Mouse (Mus musculus) megakaryocyte progenitor cell, adult 5-6 weeks (primary cell): ENCODE data around the gene Slc38a2. TPM values are rescaled to one million over a fixed set of nuclear protein-coding genes. Genes with fewer than 3 reads are reported as not detected.
A peak's percentile ranks its signal among the peaks of the same experiment; 100 is the strongest.

Source experiments
- ATAC-seq: replicated peaks from 2 replicates; pipeline ENCODE4 v1.8.0; 2016; ENCODE audit warnings: mild to moderate bottlenecking, moderate TSS enrichment, inconsistent platforms; ENCODE audit not compliant: poor library complexity
- total RNA-seq, 2 experiments: library from RNA; stranded (forward) in 1 of 2; stranded (reverse) in 1 of 2; fragments of 157-497, 149-512 nt in 1 of 2; fragments of 200-1000 nt in 1 of 2; gene quantifications; 2 replicates each; pipeline versions ENCODE4 v1.2.3 to v1.2.4; 2015 to 2017

Slc38a2 gene
- total RNA-seq, 2 experiments from 2014 or later, result 70.7 to 149 TPM

DNA sequence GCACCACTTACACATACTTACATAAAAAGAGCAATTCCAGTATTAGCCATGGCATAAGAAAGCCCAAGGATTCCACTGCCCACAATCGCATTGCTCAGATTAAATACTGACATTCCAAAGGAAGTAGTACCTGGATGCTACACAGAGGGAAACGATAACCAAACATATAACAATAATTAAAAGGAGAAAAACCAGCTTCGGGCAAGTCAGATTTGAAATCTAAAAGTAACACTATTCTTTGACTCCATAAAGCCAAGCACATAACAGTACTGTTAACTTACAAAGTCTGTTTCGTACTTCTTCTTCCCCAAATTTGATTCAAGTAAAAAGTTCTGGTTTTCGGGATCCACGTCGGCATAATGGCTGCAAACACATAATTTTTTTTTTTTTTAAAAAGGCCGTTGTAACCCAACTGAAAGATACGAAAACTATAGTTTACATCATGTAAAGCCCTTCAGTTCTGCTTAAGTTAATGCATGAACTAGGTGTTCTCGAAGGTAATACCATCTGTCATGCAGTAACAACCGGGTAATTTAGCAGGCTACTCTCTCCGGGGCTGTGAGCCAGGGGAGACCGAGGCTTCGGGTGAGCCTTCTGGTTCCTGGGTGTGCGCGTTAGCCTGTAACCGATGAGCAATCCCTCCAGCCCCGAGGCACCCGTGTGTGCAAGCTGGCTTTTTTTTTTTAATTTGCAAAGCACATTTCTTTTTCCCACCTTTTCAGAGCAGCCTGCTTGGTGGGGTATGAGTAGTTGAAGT is 1.5 kb downstream of the Slc38a2 start:
- no peak for ATAC-seq

DNA sequence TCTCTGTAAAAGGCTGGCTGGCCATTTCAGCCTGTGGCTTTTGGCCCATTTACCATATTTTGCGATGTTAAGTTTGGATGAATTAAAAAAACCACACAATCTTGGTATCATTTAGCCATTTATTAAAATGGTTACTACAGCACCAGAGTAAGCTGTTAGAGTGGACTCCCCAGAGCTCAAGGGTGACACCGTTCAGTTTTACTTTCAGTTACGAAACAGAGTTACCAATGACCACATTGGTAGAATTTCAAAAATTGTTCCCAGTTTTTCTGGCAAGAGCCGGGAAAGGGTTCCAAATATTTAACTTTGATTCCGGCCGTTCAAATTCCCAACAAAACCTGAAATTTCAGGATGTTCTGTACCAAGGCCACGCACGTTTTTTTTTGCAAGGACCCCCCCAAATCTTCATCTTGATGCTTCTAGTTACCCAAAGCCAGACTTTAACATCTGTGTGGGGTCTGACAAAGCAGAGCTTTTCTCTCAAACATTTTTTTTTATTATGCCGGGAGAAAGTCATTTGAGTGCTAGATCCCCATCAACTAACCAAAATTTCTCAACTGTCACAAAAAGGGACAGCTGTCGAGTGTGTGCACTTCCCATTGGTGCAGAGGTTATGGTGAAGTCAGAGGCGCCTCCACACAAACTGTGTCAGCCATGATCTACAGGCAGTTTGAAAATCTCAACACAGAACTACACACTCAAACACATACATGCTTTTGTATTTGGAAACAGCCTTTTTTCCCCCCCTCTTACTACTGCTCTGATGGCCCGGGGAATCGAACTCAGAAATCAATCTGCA is 2.8 kb downstream of the Slc38a2 start:
- ATAC-seq, result peak; percentile 13; the same call in 1 of the 2 replicates

DNA sequence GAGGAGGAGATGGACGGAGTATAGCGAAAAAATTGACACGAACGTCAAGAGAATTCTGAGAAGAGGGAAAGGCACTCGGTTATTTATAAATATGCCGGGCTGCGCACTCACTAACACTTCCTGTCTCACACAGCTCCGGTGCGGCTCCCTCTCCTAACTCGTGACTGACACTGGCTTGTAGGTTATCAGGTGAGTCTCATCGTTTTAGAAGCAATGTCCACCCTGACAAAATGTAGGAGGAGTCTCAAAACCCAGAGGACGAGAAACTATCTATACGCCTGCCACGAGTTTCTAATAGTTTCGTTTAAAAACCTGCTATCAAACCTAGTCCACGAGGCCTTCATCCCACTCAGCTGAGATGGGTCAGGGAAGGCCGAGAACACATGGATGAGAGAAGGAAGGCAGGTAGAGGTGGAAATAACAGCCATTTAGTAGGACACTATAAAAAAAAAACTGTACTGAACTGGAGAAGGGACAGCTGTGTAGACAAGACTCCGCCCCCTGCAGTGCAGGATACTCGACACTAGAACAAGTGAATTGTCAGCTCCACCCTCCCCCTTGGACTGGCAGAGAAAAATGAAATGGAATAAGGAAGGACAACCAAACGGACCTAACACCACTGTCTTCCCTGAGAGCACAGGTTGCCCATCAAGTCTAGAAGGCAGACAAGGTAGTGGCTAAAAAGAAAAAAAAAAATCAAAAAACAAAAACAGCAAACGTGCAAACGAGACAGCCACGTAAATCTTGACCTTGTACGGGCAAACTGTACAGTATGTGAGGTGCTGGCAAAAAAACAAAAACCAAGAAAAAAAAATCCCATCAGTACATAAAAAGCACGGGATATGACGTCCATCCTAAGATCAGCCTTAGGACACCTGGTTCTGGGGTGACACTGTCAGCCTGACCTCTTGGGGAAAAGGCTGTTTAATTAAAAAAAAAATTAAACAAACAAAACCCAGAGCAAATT is 3.8 kb downstream of the Slc38a2 start:
- peak; percentile 15; the same call in 1 of the 2 replicates for ATAC-seq

GRCm38 (mm10) chr15:96694988-96695387 is 4.5 kb downstream of the Slc38a2 start:
- ATAC-seq, result no peak

GRCm38 (mm10) chr15:96693688-96694087 is 5.8 kb downstream of the Slc38a2 start:
- ATAC-seq, result no peak

- no peak for ATAC-seq
These were observed 7.1 kb downstream of the Slc38a2 start for GRCm38 (mm10) chr15:96692401-96692800.

- no peak for ATAC-seq
These were observed 8.1 kb downstream of the Slc38a2 start for GRCm38 (mm10) chr15:96691381-96691780.

GRCm38 (mm10) chr15:96690829-96691228 is 8.7 kb downstream of the Slc38a2 start:
- ATAC-seq, result peak; percentile 32

DNA sequence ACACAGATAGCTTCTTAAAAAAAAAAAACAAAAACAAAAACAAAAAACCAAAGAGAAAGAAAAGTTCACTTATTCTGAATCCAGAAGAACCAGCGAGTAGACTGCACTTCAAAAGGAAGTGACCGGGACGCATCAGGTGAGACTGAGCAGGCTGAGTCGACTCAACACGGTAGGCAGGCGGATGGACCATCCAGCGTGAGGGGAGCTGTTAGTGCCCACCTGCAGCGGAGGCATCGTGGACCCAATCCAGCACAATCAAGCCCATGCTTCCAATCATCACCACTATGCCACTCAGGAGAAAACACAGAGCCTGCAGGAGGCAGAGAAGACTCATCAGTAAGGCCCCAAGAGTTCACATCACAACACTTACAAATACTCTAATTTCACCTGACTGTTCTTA is 9.6 kb downstream of the Slc38a2 start:
- no peak for ATAC-seq

- ATAC-seq, result no peak
These were observed 10.7 kb downstream of the Slc38a2 start for GRCm38 (mm10) chr15:96688784-96689318.

GRCm38 (mm10) chr15:96688036-96688435 is 11.5 kb downstream of the Slc38a2 start:
- ATAC-seq, result no peak

- ATAC-seq, result no peak
These were observed 12.2 kb downstream of the Slc38a2 start for GRCm38 (mm10) chr15:96687366-96687765.

DNA sequence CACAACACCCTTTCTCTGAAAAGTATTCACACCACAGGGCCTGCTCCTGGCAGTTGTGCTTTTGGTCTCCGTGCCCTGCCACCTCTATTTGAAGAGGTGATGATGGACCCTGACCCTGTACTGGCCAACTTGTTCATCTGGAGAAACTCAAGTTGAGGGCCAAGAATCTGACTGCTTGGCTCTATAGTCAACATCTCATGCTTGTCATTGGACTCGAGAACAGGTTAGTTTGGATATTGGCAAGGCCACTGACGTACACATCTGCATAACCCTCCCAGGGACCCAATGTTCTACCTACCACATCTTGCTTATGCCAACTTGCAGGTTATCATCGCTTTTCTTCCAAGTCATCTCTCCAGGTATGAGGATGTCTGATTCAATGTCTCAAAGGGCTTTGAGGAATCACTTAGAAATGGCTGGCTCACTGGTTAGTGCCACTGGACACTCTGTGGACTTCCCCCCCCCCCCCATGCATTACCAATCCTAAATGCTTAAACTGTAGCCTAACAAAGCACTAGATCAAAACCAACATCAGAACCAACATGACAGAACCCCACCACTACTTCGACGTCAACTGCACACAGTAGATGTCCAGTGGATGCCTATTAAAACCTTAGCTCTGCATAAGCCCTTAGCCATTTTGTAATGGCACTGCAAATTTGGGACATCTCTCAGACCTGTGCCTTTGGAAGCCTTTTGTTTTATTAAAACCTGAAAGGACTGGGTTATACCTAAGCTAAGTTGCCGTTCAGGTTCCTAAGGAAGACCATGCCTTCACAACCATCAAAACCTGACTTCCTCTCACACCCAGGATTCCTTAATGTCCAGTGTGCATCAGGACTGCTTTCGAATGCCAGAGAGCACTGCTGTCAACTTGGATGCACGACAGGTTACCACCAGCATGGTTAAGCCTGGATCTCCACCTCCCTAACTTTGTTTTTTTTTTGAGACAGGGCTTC is 13.1 kb downstream of the Slc38a2 start:
- no peak for ATAC-seq

GRCm38 (mm10) chr15:96685273-96685672 is 14.3 kb downstream of the Slc38a2 start:
- peak; percentile 21; the same call in 1 of the 2 replicates for ATAC-seq

GRCm38 (mm10) chr15:96684132-96684830 is 15.2 kb downstream of the Slc38a2 start:
- ATAC-seq, result peak; percentile 56

GRCm38 (mm10) chr15:96678871-96679773 is 20.4 kb downstream of the Slc38a2 start:
- ATAC-seq, result no peak

DNA sequence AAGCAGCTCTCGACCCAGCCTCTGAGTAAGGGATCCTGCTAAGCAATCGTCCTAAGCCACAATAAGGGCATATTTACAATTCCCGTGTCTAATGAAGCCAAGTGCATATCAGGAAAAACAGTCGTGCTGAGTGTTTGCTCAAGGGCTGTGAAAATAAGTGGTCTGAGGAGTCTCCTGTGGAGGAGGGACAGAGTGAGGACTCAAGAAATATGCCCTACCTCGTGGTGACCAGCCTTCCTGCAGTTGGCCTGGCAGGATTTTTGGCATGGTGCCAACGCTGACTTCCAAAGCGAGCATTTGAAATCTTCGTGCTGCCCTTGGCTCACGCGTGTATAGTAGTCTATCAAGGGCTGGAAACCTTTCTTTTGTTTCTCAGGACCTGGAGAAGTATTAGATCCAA is 23.0 kb downstream of the Slc38a2 start:
- ATAC-seq, result no peak

- no peak for ATAC-seq
These were observed 23.8 kb downstream of the Slc38a2 start for GRCm38 (mm10) chr15:96675744-96676143.
